Comparison of ENCODE assay signal across 9 mouse cellular contexts in the genomic region with DNA sequence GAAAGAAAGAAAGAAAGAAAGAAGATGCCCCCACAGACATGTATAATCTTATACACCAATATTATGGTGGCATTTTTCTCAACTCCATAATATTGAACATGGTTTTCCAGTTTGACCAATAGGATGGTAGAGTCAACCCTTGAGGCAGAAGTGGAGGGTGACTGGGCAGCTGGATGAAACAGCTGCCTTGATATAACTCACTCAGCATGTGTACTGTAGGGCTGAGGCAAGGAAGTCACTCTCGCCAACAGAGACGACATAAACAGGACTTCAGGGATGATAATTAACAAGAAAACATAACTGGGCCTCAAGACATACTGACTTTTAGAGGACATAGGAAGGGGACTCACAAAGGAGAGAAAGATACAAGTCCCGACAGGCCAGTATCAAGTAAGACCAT. TPM values are rescaled to one million over a fixed set of nuclear protein-coding genes. Genes with fewer than 3 reads are reported as not detected.
DNase-seq lines count a peak whose midpoint lies in the region; ATAC-seq lines count a peak whose summit lies in the region.
"Had no signal": no experiment of that assay in that cellular context is flagged by ENCODE, and none has a peak within 500 bp of the region (broad histone marks: within the 10 kb centered on the region; RNA-seq: fewer than 3 reads in every experiment).

No protein-coding gene starts in this region.

- no peak overlapping the region for H3K27ac ChIP-seq in neural tube, embryonic 11.5 days (ENCODE audit: low read depth, low read length)
- no peak overlapping the region for H3K27ac ChIP-seq in limb, embryonic 13.5 days
- H3K27ac ChIP-seq in stomach, embryonic 14.5 days (ENCODE audit: low read length): no peak overlapping the region

- H3K4me1 ChIP-seq in neural tube, embryonic 11.5 days (ENCODE audit: control insufficient read depth, insufficient read depth, low read length): peaks cover 7% of the 10 kb centered on the region; the same call in 1 of the 2 replicates
- H3K4me1 ChIP-seq in erythroblast, embryonic 14.5 days (ENCODE audit: control insufficient read depth): peaks cover 42% of the 10 kb centered on the region
- H3K4me1 ChIP-seq in limb, embryonic 13.5 days: peaks cover 16% of the 10 kb centered on the region
- peaks cover 8% of the 10 kb centered on the region; the same call in 1 of the 2 replicates for H3K4me1 ChIP-seq in stomach, embryonic 14.5 days (ENCODE audit: control insufficient read depth, insufficient read depth, low read length)

- H3K36me3 ChIP-seq in neural tube, embryonic 11.5 days (ENCODE audit: control insufficient read depth, insufficient read depth, low read length): peaks cover 16% of the 10 kb centered on the region
- peaks cover 38% of the 10 kb centered on the region for H3K36me3 ChIP-seq in erythroblast, embryonic 14.5 days (ENCODE audit: control insufficient read depth)
- H3K36me3 ChIP-seq in limb, embryonic 13.5 days: peaks cover 38% of the 10 kb centered on the region
- peaks cover 26% of the 10 kb centered on the region for H3K36me3 ChIP-seq in stomach, embryonic 14.5 days (ENCODE audit: control insufficient read depth, insufficient read depth, low read length)

- no peak for DNase-seq in neural tube, embryonic 11.5 days (ENCODE audit: low spot score)
- DNase-seq in neural tube, embryonic 10.5 days (ENCODE audit: extremely low spot score, low spot score): no peak
- no peak for DNase-seq in ovary, postnatal 36 days (ENCODE audit: low spot score)
- DNase-seq: cerebellum, adult 18-20 months had no signal

- no peaks in the 10 kb centered on the region for H3K9me3 ChIP-seq in neural tube, embryonic 11.5 days (ENCODE audit: control insufficient read depth, low read length)
- H3K9me3 ChIP-seq in erythroblast, embryonic 14.5 days (ENCODE audit: control insufficient read depth, low read length): no peaks in the 10 kb centered on the region
- H3K9me3 ChIP-seq in limb, embryonic 13.5 days: no peaks in the 10 kb centered on the region
- H3K9me3 ChIP-seq in stomach, embryonic 14.5 days (ENCODE audit: control insufficient read depth, low read depth, low read length): no peaks in the 10 kb centered on the region

- H3K4me2 ChIP-seq in neural tube, embryonic 11.5 days (ENCODE audit: low read depth): peak overlapping the region; percentile 88
- H3K4me2 ChIP-seq in limb, embryonic 13.5 days (replicated peaks): peak overlapping the region; percentile 89
- peak overlapping the region; percentile 48 for H3K4me2 ChIP-seq in stomach, embryonic 14.5 days (replicated peaks; ENCODE audit: low read depth, low read length)

- H3K27me3 ChIP-seq in neural tube, embryonic 11.5 days (ENCODE audit: control insufficient read depth, insufficient read depth, low read length): no peaks in the 10 kb centered on the region
- no peaks in the 10 kb centered on the region for H3K27me3 ChIP-seq in erythroblast, embryonic 14.5 days (ENCODE audit: control insufficient read depth)
- no peaks in the 10 kb centered on the region for H3K27me3 ChIP-seq in limb, embryonic 13.5 days
- no peaks in the 10 kb centered on the region for H3K27me3 ChIP-seq in stomach, embryonic 14.5 days (ENCODE audit: control insufficient read depth, insufficient read depth, low read length)

- no peak for ATAC-seq in neural tube, embryonic 11.5 days (ENCODE audit: insufficient read depth, low FRiP score, low TSS enrichment)
- ATAC-seq in limb, embryonic 13.5 days (ENCODE audit: low FRiP score, low read depth): no peak
- ATAC-seq in stomach, embryonic 14.5 days (ENCODE audit: insufficient number of reproducible peaks, insufficient read depth, low FRiP score, low read depth): no peak
- no peak for ATAC-seq in megakaryocyte progenitor cell, adult 5-6 weeks (replicated peaks; ENCODE audit: poor library complexity)
- no peak for ATAC-seq in megakaryocyte-erythroid progenitor cell, adult 5-6 weeks (replicated peaks; ENCODE audit: low FRiP score, low TSS enrichment, poor library complexity, severe bottlenecking)

- peak overlapping the region; percentile 84 for H3K4me3 ChIP-seq in neural tube, embryonic 11.5 days (ENCODE audit: low read depth, low read length)
- peak overlapping the region; percentile 82 for H3K4me3 ChIP-seq in erythroblast, embryonic 14.5 days (replicated peaks)
- peak overlapping the region; percentile 81 for H3K4me3 ChIP-seq in limb, embryonic 13.5 days
- peak overlapping the region; percentile 82 for H3K4me3 ChIP-seq in stomach, embryonic 14.5 days (ENCODE audit: low read depth, low read length)

- peak overlapping the region; percentile 73 for H3K9ac ChIP-seq in neural tube, embryonic 11.5 days (ENCODE audit: low read length)
- H3K9ac ChIP-seq in limb, embryonic 13.5 days: peak overlapping the region; percentile 77
- H3K9ac ChIP-seq in stomach, embryonic 14.5 days (replicated peaks; ENCODE audit: low read depth, low read length): no peak overlapping the region

- 22% methylated on average over 3 of the region's 3 CpGs for WGBS in neural tube, embryonic 11.5 days
- 12% methylated on average over 3 of the region's 3 CpGs for WGBS in limb, embryonic 13.5 days
- WGBS in stomach, embryonic 14.5 days: 13% methylated on average over 3 of the region's 3 CpGs

RNA-seq across cellular contexts. Expression of a gene that starts 0.9 kb away (rescaled TPM):
- polyA plus RNA-seq in neural tube, embryonic 11.5 days (2014; fragmentation: Nextera tagmentation; extraction: Ambion mirVana): 2.9 and 3.2 TPM in 2 replicates
- polyA plus RNA-seq in erythroblast, embryonic 14.5 days (2012): 0.01 and 0.02 TPM in 2 replicates
- polyA plus RNA-seq in limb, embryonic 13.5 days (2015; fragmentation: Nextera tagmentation; extraction: Ambion mirVana): 2.3 TPM in 2 replicates
- 2.0 and 3.3 TPM in 2 replicates for polyA plus RNA-seq in stomach, embryonic 14.5 days (2014; fragmentation: Nextera tagmentation; extraction: Ambion mirVana)
- 0.07 and 1.2 TPM in 2 replicates for total RNA-seq in megakaryocyte progenitor cell, adult 5-6 weeks (2015)
- total RNA-seq in megakaryocyte progenitor cell, adult 5-6 weeks (2017): 1.2 and 2.5 TPM in 2 replicates
- 0.81 and 1.2 TPM in 2 replicates for total RNA-seq in megakaryocyte-erythroid progenitor cell, adult 5-6 weeks (2014; fragmentation: Nextera tagmentation)
- total RNA-seq in megakaryocyte-erythroid progenitor cell, adult 5-6 weeks (2017): 0.33 TPM in 1 of 2 replicates, not detected in the other

RNA-seq across cellular contexts. Expression of a gene that starts 1.4 kb away (rescaled TPM):
- polyA plus RNA-seq in neural tube, embryonic 11.5 days (2014; fragmentation: Nextera tagmentation; extraction: Ambion mirVana): 125 and 131 TPM in 2 replicates
- 0.68 and 1.1 TPM in 2 replicates for polyA plus RNA-seq in erythroblast, embryonic 14.5 days (2012)
- 125 and 134 TPM in 2 replicates for polyA plus RNA-seq in limb, embryonic 13.5 days (2015; fragmentation: Nextera tagmentation; extraction: Ambion mirVana)
- polyA plus RNA-seq in stomach, embryonic 14.5 days (2014; fragmentation: Nextera tagmentation; extraction: Ambion mirVana): 108 and 112 TPM in 2 replicates
- 27.4 and 29.7 TPM in 2 replicates for total RNA-seq in megakaryocyte progenitor cell, adult 5-6 weeks (2015)
- total RNA-seq in megakaryocyte progenitor cell, adult 5-6 weeks (2017): 40.2 and 52.3 TPM in 2 replicates
- 37.7 and 50.6 TPM in 2 replicates for total RNA-seq in megakaryocyte-erythroid progenitor cell, adult 5-6 weeks (2014; fragmentation: Nextera tagmentation)
- 58.4 and 68.6 TPM in 2 replicates for total RNA-seq in megakaryocyte-erythroid progenitor cell, adult 5-6 weeks (2017)

Comparison
In these comparisons a context has a peak if more than half of its experiments do, and no peak if none do; other contexts are left out.
1. RNA of a gene that starts 1.4 kb away (polyA plus RNA-seq): 125 to 131 TPM in neural tube, embryonic 11.5 days, 125 to 134 TPM in limb, embryonic 13.5 days and 108 to 112 TPM in stomach, embryonic 14.5 days; 0.68 to 1.1 TPM in erythroblast, embryonic 14.5 days; every median in the first group is over 10 times any median in the second.
2. Peak in every context shown above with its lines, with median percentiles within 50 percentile points of each other: H3K4me2 ChIP-seq and H3K4me3 ChIP-seq.